Mouse (Mus musculus): ENCODE data around the gene Emd. TPM values are rescaled to one million over a fixed set of nuclear protein-coding genes. Genes with fewer than 3 reads are reported as not detected.
"Not testable (repeated sequence)": the region's sequence is repeated elsewhere in the genome, so short reads cannot be mapped to it uniquely, and the experiment has no call there.

Emd gene
- 13.0 and 16.2 TPM in 2 replicates for polyA plus RNA-seq (2015; fragmentation: Nextera tagmentation; extraction: Ambion mirVana)

DNA sequence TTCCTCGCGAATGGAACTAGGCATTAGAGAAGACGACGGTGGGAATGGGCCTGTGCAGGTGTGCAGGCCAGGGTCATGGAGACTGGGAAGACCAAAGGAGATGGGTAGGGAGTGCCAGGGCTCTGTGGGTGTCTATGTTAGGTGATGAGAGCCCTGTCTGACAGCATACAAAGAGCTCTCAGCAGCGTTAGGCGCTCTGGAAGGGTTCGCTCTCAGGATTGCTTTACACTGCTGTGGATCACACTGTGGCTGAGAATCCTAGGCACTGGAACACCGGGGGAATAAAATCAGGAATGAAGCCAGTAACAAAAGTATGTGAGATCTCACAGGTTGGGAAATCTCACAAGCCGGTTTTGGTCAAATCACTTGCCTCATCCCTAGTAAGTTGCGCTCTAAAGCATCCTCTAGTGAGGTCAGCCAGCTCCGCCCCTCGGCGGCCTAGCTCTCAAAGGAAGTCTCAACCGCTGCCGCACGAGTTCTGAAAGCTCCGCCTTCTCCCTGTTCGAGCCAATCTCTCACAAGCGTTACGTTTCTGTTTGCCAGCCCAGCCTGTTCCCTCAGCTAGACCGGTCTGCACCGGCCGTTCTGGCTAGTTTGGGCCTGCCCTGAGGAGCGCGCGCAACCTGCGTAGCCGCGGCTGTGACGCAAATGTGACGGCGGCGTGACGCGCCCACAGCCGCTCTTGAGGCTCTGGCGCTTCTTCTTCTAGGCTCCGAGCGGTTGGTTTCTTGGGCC lies at the start of gene Emd:
Emd (plus strand) TSS at position 535 of the 735 bp plus-strand sequence.
- peaks cover 7% of the 10 kb centered on the region for H3K36me3 ChIP-seq (ENCODE audit: control insufficient read depth, insufficient read depth)
- H3K9ac ChIP-seq (ENCODE audit: low read length), result peak within 1 kb of the TSS; percentile 82
- peak within 1 kb of the TSS; percentile 74 for H3K4me2 ChIP-seq (ENCODE audit: low read depth, low read length)
- 18% methylated on average over 39 of the region's 39 CpGs for WGBS
- peak within 1 kb of the TSS; percentile 69 for H3K4me3 ChIP-seq (ENCODE audit: low read length)
- peaks cover 3% of the 10 kb centered on the region; the same call in 1 of the 2 replicates for H3K4me1 ChIP-seq (ENCODE audit: control insufficient read depth, insufficient read depth, low read length)
- peak; percentile 96 for ATAC-seq (replicated peaks; ENCODE audit: extremely low read depth, insufficient read depth, low FRiP score)
- H3K27ac ChIP-seq (ENCODE audit: low read length), result peak within 1 kb of the TSS; percentile 91
- no peaks in the 10 kb centered on the region for H3K9me3 ChIP-seq (replicated peaks; ENCODE audit: control insufficient read depth, low read length)
- no peaks in the 10 kb centered on the region for H3K27me3 ChIP-seq (ENCODE audit: control insufficient read depth, insufficient read depth, low read length)

- Histone ChIP-seq H3K9ac (ENCODE audit: low read length) (no peak overlapping the region), H3K36me3 (ENCODE audit: control insufficient read depth, insufficient read depth) (peaks cover 5% of the 10 kb centered on the region), H3K27ac (ENCODE audit: low read length) (no peak overlapping the region), H3K9me3 (replicated peaks; ENCODE audit: control insufficient read depth, low read length) (no peaks in the 10 kb centered on the region), H3K4me2 (ENCODE audit: low read depth, low read length) (no peak overlapping the region), H3K27me3 (ENCODE audit: control insufficient read depth, insufficient read depth, low read length) (no peaks in the 10 kb centered on the region), H3K4me1 (ENCODE audit: control insufficient read depth, insufficient read depth, low read length) (no peaks in the 10 kb centered on the region), H3K4me3 (ENCODE audit: low read length) (no peak overlapping the region)
- 89% methylated on average over 4 of the region's 4 CpGs for WGBS
- no peak for ATAC-seq (replicated peaks; ENCODE audit: extremely low read depth, insufficient read depth, low FRiP score)
Measured at GRCm38 (mm10) chrX:74218496-74218895, 36.0 kb upstream of the Emd start.

DNA sequence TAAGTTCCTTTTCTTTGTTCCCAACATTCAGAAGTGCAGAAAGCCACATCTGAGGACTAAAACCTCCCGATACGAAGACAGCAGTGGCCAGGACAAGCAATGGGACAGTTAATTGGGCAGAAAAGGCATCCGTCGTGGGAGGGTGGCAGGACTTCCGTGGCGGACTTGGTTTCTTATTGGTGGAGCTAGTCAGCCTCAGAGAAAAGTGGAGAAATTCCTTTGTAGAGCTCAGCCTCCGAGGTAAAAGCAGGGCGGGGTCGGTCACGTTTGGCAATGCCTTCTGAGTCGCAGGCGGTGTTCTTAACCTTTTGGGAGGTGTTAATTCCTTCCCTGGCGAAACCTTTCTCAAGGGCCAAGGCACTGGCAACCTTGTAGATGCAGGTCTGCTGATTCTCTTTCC lies 35.0 kb upstream of the Emd start:
- Histone ChIP-seq H3K27ac (ENCODE audit: low read length) (no peak overlapping the region), H3K4me3 (ENCODE audit: low read length) (no peak overlapping the region), H3K4me1 (ENCODE audit: control insufficient read depth, insufficient read depth, low read length) (no peaks in the 10 kb centered on the region), H3K9ac (ENCODE audit: low read length) (no peak overlapping the region), H3K9me3 (replicated peaks; ENCODE audit: control insufficient read depth, low read length) (no peaks in the 10 kb centered on the region), H3K36me3 (ENCODE audit: control insufficient read depth, insufficient read depth) (peaks cover 10% of the 10 kb centered on the region), H3K4me2 (ENCODE audit: low read depth, low read length) (no peak overlapping the region), H3K27me3 (ENCODE audit: control insufficient read depth, insufficient read depth, low read length) (no peaks in the 10 kb centered on the region)
- no peak for ATAC-seq (replicated peaks; ENCODE audit: extremely low read depth, insufficient read depth, low FRiP score)
- 47% methylated on average over 13 of the region's 13 CpGs for WGBS

- H3K27me3 ChIP-seq (ENCODE audit: control insufficient read depth, insufficient read depth, low read length); H3K27ac ChIP-seq (ENCODE audit: low read length); H3K9ac ChIP-seq (ENCODE audit: low read length); H3K4me3 ChIP-seq (ENCODE audit: low read length); ATAC-seq (replicated peaks; ENCODE audit: extremely low read depth, insufficient read depth, low FRiP score); H3K4me2 ChIP-seq (ENCODE audit: low read depth, low read length); H3K9me3 ChIP-seq (replicated peaks; ENCODE audit: control insufficient read depth, low read length); H3K4me1 ChIP-seq (ENCODE audit: control insufficient read depth, insufficient read depth, low read length): not testable (repeated sequence)
- H3K36me3 ChIP-seq (ENCODE audit: control insufficient read depth, insufficient read depth), result peaks cover 16% of the 10 kb centered on the region
- WGBS, result 44% methylated on average over 1 of the region's 1 CpGs
Measured at GRCm38 (mm10) chrX:74220099-74220498, 34.4 kb upstream of the Emd start.

DNA sequence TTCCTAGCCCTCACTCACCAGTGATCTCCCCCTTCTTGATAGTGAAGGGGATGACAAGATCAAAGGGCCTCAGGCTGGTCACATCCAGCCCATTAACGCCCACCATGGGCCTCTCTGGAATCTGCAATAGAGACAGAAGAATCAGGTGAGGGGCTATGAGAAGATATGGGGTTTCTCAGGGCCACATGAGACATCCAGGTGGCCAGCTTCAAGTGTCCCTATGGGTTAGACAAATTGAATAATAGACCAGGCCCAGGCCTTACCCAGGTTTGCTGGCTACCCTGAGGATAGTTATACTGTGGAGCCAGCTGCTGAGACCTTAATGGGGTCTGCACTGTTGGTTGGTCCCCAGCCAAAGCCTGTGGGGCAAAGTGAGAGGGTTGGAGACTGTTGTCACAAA lies 24.4 kb upstream of the Emd start:
- H3K9me3 ChIP-seq (replicated peaks; ENCODE audit: control insufficient read depth, low read length), result no peaks in the 10 kb centered on the region
- H3K36me3 ChIP-seq (ENCODE audit: control insufficient read depth, insufficient read depth), result peaks cover 87% of the 10 kb centered on the region
- no peak for ATAC-seq (replicated peaks; ENCODE audit: extremely low read depth, insufficient read depth, low FRiP score)
- 43% methylated on average over 1 of the region's 1 CpGs for WGBS
- no peaks in the 10 kb centered on the region for H3K27me3 ChIP-seq (ENCODE audit: control insufficient read depth, insufficient read depth, low read length)
- no peak overlapping the region for H3K4me2 ChIP-seq (ENCODE audit: low read depth, low read length)
- no peak overlapping the region for H3K9ac ChIP-seq (ENCODE audit: low read length)
- H3K4me1 ChIP-seq (ENCODE audit: control insufficient read depth, insufficient read depth, low read length), result no peaks in the 10 kb centered on the region
- no peak overlapping the region for H3K27ac ChIP-seq (ENCODE audit: low read length)
- H3K4me3 ChIP-seq (ENCODE audit: low read length), result no peak overlapping the region

DNA sequence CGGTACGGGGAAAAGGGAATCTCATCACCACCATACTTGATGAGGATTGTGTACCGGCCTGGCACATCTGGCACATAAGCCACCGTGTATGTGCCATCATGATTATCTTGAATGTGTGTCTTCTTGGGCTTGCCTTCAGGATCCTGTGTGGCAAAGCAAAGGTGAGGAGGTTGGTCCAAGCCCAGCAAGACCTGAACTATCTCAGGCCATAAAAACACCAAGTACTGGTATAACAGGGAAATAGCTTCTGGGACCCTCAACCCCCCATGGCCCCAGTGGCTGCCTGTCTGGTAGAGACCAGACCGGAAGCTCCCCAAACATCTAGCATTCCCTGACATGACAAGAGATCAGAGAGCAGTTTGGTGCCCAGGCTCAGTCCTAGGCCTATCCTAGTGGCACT lies 21.3 kb upstream of the Emd start:
- Histone ChIP-seq H3K36me3 (ENCODE audit: control insufficient read depth, insufficient read depth) (peaks cover 80% of the 10 kb centered on the region), H3K9me3 (replicated peaks; ENCODE audit: control insufficient read depth, low read length) (no peaks in the 10 kb centered on the region), H3K9ac (ENCODE audit: low read length) (no peak overlapping the region), H3K4me3 (ENCODE audit: low read length) (no peak overlapping the region), H3K4me2 (ENCODE audit: low read depth, low read length) (no peak overlapping the region), H3K27ac (ENCODE audit: low read length) (no peak overlapping the region), H3K4me1 (ENCODE audit: control insufficient read depth, insufficient read depth, low read length) (no peaks in the 10 kb centered on the region), H3K27me3 (ENCODE audit: control insufficient read depth, insufficient read depth, low read length) (no peaks in the 10 kb centered on the region)
- no peak for ATAC-seq (replicated peaks; ENCODE audit: extremely low read depth, insufficient read depth, low FRiP score)
- WGBS, result 85% methylated on average over 5 of the region's 5 CpGs

- Histone ChIP-seq H3K9ac (ENCODE audit: low read length) (no peak overlapping the region), H3K36me3 (ENCODE audit: control insufficient read depth, insufficient read depth) (peaks cover 61% of the 10 kb centered on the region)
Measured at GRCm38 (mm10) chrX:74240332-74240731, 14.2 kb upstream of the Emd start.

DNA sequence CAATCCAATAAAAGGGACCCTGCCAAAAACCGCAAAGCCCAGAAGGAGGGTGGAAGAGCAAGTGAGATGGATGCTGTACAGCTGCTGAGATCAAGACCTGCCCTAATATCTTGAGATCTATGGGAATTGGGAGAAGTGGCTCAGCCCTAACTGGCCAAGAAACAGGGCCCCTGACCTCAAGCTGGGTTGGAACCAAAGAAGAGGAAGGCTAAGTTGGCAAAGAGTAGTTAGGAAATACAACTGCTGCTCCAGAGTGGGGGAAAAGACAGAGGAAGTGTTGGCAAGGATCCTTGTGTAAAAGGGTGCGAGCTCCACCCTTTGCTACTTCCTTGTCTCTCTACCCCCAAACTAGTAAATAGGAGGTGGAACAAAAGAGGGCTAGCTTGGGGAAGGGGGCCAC lies 11.1 kb upstream of the Emd start:
- Histone ChIP-seq H3K36me3 (ENCODE audit: control insufficient read depth, insufficient read depth) (peaks cover 39% of the 10 kb centered on the region), H3K4me3 (ENCODE audit: low read length) (peak overlapping the region; percentile 69), H3K4me2 (ENCODE audit: low read depth, low read length) (peak overlapping the region; percentile 75), H3K4me1 (ENCODE audit: control insufficient read depth, insufficient read depth, low read length) (peaks cover 7% of the 10 kb centered on the region), H3K9me3 (replicated peaks; ENCODE audit: control insufficient read depth, low read length) (no peaks in the 10 kb centered on the region), H3K9ac (ENCODE audit: low read length) (peak overlapping the region; percentile 68), H3K27ac (ENCODE audit: low read length) (peak overlapping the region; percentile 94), H3K27me3 (ENCODE audit: control insufficient read depth, insufficient read depth, low read length) (no peaks in the 10 kb centered on the region)
- WGBS, result 57% methylated on average over 2 of the region's 2 CpGs
- no peak for ATAC-seq (replicated peaks; ENCODE audit: extremely low read depth, insufficient read depth, low FRiP score)

More at GRCm38 (mm10) chrX:74240332-74240731, 14.2 kb upstream of the Emd start:
- H3K4me3 ChIP-seq (ENCODE audit: low read length), result no peak overlapping the region
- no peak overlapping the region for H3K4me2 ChIP-seq (ENCODE audit: low read depth, low read length)
- 90% methylated on average over 4 of the region's 4 CpGs for WGBS
- peaks cover 7% of the 10 kb centered on the region for H3K4me1 ChIP-seq (ENCODE audit: control insufficient read depth, insufficient read depth, low read length)
- H3K27ac ChIP-seq (ENCODE audit: low read length), result no peak overlapping the region
- H3K9me3 ChIP-seq (replicated peaks; ENCODE audit: control insufficient read depth, low read length), result no peaks in the 10 kb centered on the region
- ATAC-seq (replicated peaks; ENCODE audit: extremely low read depth, insufficient read depth, low FRiP score), result no peak
- no peaks in the 10 kb centered on the region for H3K27me3 ChIP-seq (ENCODE audit: control insufficient read depth, insufficient read depth, low read length)

DNA sequence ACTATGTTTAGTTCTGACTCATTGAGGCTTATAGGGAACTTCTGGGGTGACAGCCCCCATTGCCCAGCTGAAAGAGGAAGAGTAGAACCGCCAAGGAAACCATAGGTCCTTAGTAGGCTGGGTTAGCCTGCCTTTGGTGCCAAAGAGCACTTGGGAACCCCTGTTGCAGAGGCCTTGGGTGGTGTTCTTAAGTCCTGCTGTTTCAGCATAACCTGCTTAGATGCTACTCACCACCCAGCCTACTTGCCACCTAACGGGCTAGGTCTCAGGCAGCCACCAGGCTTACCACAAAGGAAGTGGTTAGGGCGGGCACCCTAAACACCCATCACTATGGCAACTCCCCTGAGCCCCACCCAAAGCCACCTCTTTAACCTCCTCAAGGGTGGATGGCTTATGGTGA lies 10.7 kb upstream of the Emd start:
- no peak for ATAC-seq (replicated peaks; ENCODE audit: extremely low read depth, insufficient read depth, low FRiP score)
- H3K36me3 ChIP-seq (ENCODE audit: control insufficient read depth, insufficient read depth), result peaks cover 35% of the 10 kb centered on the region
- H3K27ac ChIP-seq (ENCODE audit: low read length), result peak overlapping the region; percentile 94

More for the DNA sequence above, 10.7 kb upstream of the Emd start:
- 31% methylated on average over 3 of the region's 3 CpGs for WGBS
- peak overlapping the region; percentile 75 for H3K4me2 ChIP-seq (ENCODE audit: low read depth, low read length)
- no peaks in the 10 kb centered on the region for H3K9me3 ChIP-seq (replicated peaks; ENCODE audit: control insufficient read depth, low read length)
- H3K4me3 ChIP-seq (ENCODE audit: low read length), result peak overlapping the region; percentile 69
- H3K9ac ChIP-seq (ENCODE audit: low read length), result peak overlapping the region; percentile 68
- peaks cover 7% of the 10 kb centered on the region for H3K4me1 ChIP-seq (ENCODE audit: control insufficient read depth, insufficient read depth, low read length)
- no peaks in the 10 kb centered on the region for H3K27me3 ChIP-seq (ENCODE audit: control insufficient read depth, insufficient read depth, low read length)
